Mouse (Mus musculus): ENCODE results near the gene 2310079G19Rik.

GRCm38 (mm10) chr16:88671571-88671970, 44.1 kb upstream of the 2310079G19Rik start, which contains the start of gene Krtap27-1:
- TF ChIP-seq CTCF (IDR thresholded peaks at IDR 0.05) (no peak), EP300 (IDR thresholded peaks at IDR 0.05; ENCODE audit: insufficient read depth, low read depth, low read length) (no peak)
